Mouse (Mus musculus): ENCODE data around the gene Apbb2. TPM values are rescaled to one million over a fixed set of nuclear protein-coding genes. Genes with fewer than 3 reads are reported as not detected.

The Apbb2 gene
- polyA plus RNA-seq, 1 experiment from 2014 or later = 25.1 TPM

DNA sequence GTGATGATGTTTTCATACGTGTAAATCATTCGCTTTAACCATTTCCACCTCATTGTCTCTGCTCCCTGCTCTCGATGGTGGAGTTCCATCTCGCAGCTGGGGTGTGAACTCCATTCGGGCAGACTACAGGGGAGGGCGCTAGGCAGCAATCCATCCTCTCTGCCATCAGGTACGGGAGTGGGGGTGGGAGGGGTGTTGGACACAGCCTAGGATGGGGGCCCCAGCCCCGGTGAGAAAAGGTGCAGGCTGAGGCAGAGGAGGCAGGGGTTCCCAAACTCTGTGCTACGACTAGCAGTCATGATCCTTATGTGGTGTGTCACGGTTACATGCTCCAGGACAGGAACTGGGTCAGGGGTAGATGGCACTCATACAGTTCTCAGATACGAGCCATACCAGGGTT, 144.4 kb downstream of the Apbb2 start:
- 70% methylated on average over 11 of the region's 11 CpGs for WGBS
- Histone ChIP-seq H3K36me3 (no peaks in the 10 kb centered on the region), H3K9me3 (no peaks in the 10 kb centered on the region), H3K27me3 (ENCODE audit: insufficient read depth, poor library complexity, severe bottlenecking) (no peaks in the 10 kb centered on the region), H3K4me3 (no peak overlapping the region), H3K27ac (peak overlapping the region; percentile 60; the same call in 1 of the 2 replicates), H3K4me1 (peaks cover 27% of the 10 kb centered on the region; the same call in 1 of the 2 replicates)
- DNase-seq (ENCODE audit: low spot score) = no peak

DNA sequence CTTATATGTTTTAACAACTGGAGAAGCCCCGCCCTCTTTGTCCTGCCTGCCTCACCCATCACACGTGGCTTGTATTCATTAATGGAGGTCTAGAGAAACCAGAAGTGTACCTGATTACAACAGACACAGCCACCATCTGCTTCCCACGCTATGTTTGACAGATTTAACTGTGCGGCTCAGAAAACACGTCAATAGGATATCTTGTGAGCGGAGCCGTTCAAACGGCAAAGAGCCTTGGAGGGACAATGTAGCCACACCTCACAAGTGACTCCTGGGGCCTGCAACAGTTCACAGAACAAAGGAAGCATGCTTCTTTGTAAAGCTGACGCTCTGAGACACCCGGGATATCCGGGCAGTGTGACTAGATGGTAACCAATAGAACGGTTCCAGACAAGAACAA, 145.0 kb downstream of the Apbb2 start:
- no peak for DNase-seq (ENCODE audit: low spot score)
- H3K4me3 ChIP-seq = no peak overlapping the region
- H3K27me3 ChIP-seq (ENCODE audit: insufficient read depth, poor library complexity, severe bottlenecking) = no peaks in the 10 kb centered on the region
- H3K9me3 ChIP-seq = no peaks in the 10 kb centered on the region
- H3K27ac ChIP-seq = no peak overlapping the region
- peaks cover 27% of the 10 kb centered on the region; the same call in 1 of the 2 replicates for H3K4me1 ChIP-seq
- WGBS = 54% methylated on average over 12 of the region's 12 CpGs
- H3K36me3 ChIP-seq = no peaks in the 10 kb centered on the region

DNA sequence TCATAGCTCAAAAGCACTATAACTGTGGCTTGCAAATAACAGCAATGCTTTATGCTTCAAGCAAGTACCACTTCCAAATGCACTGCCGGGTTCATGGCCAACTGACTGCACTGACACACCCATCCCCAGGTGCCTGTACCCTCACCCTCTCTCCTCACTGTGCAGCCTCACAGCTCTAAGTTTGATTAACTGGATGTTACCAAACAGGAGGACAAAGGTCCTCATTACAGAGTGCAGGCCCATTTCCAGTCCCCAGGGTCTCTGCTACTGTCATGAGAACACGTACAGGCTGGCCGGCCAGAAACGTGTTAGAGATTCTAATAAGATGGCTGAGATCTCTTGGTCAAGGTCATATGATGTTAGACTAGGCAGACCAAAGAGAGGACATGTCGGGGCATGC, 147.7 kb downstream of the Apbb2 start:
- Histone ChIP-seq H3K36me3 (no peaks in the 10 kb centered on the region), H3K4me1 (peaks cover 16% of the 10 kb centered on the region; the same call in 1 of the 2 replicates), H3K4me3 (no peak overlapping the region), H3K9me3 (no peaks in the 10 kb centered on the region), H3K27me3 (ENCODE audit: insufficient read depth, poor library complexity, severe bottlenecking) (no peaks in the 10 kb centered on the region), H3K27ac (no peak overlapping the region)
- 91% methylated on average over 5 of the region's 5 CpGs for WGBS
- no peak for DNase-seq (ENCODE audit: low spot score)

DNA sequence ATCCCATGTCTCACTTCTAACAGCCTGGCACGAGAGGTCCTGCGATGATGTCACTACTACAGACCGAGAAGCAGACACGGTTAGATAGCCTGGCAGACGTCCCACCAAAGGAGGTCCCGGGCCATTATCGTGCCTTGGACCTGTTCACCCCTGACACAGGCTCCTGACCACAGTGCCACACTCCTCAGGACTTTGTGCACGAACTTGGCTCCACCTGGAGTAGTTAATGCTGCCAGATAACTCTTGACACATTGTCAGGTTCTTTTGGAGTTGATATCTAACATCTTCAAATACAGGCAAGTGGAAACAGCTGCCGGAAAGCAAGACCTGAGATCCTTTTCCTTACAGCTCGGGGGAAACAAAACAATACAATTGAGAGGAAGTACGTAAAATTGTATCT, 148.9 kb downstream of the Apbb2 start:
- no peak for DNase-seq (ENCODE audit: low spot score)
- peaks cover 13% of the 10 kb centered on the region; the same call in 1 of the 2 replicates for H3K4me1 ChIP-seq
- H3K4me3 ChIP-seq = no peak overlapping the region
- 66% methylated on average over 11 of the region's 11 CpGs for WGBS
- no peak overlapping the region for H3K27ac ChIP-seq
- no peaks in the 10 kb centered on the region for H3K27me3 ChIP-seq (ENCODE audit: insufficient read depth, poor library complexity, severe bottlenecking)
- no peaks in the 10 kb centered on the region for H3K36me3 ChIP-seq
- H3K9me3 ChIP-seq = no peaks in the 10 kb centered on the region

DNA sequence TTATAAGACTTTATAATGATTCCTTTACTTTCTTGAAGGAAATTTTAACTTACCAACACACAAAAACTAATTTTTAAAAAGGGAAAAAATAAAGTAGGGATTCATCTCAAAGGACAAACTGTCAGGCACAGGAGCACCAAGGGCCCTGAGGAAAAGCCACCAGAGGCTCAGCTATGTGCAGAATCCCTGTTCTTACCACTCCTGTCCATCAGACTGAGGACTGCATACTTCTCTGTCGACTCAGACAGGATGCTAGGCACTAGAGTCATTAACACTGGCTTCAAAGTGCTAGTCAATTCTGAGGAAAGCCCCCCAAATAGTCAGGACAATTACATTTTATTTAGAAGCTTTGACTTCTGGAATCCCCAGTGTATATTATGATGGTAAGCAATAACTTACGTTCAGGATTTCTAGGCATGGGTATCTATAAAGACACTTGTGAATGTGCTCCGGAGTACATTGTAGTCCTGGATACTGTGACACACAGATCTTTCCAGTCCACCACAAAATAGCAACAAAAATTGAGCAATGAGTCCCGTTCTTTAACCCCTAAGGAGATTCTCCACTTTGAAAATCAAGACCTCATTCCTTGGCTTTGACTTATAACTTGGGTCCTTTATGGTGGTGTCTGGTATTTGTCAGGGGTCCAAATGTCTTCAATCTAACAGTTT, 150.1 kb downstream of the Apbb2 start:
- 0 out of 2 replicates have a peak, but pooled peaks cover 4% of the 10 kb centered on the region for H3K4me1 ChIP-seq
- H3K9me3 ChIP-seq = no peaks in the 10 kb centered on the region
- H3K36me3 ChIP-seq = no peaks in the 10 kb centered on the region
- H3K27ac ChIP-seq = no peak overlapping the region
- H3K4me3 ChIP-seq = no peak overlapping the region
- no peak for DNase-seq (ENCODE audit: low spot score)
- H3K27me3 ChIP-seq (ENCODE audit: insufficient read depth, poor library complexity, severe bottlenecking) = no peaks in the 10 kb centered on the region
- 66% methylated on average over 4 of the region's 4 CpGs for WGBS

DNA sequence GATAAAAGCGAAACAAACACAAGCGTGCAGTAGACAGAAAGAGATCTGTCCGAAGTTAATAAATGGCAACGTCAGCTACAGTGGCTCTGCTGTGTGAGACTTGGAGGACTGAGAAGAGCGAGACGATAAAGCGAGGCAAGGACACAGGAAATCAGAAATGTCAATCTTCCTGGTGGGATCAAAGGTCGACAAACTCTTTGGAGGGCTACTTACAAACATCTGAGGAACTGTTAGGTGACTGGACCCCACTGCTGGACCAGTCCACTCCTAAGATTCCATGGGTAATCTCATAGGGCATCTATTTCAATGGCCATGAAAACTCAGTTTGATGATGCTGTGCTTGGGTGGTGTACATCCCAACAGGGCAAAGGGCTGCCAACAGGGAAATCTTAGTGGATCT, 155.9 kb downstream of the Apbb2 start:
- no peaks in the 10 kb centered on the region for H3K9me3 ChIP-seq
- no peak for DNase-seq (ENCODE audit: low spot score)
- H3K4me3 ChIP-seq = no peak overlapping the region
- H3K27ac ChIP-seq = no peak overlapping the region
- H3K27me3 ChIP-seq (ENCODE audit: insufficient read depth, poor library complexity, severe bottlenecking) = no peaks in the 10 kb centered on the region
- peaks cover 9% of the 10 kb centered on the region for H3K4me1 ChIP-seq
- H3K36me3 ChIP-seq = peaks cover 5% of the 10 kb centered on the region
- 78% methylated on average over 8 of the region's 8 CpGs for WGBS

DNA sequence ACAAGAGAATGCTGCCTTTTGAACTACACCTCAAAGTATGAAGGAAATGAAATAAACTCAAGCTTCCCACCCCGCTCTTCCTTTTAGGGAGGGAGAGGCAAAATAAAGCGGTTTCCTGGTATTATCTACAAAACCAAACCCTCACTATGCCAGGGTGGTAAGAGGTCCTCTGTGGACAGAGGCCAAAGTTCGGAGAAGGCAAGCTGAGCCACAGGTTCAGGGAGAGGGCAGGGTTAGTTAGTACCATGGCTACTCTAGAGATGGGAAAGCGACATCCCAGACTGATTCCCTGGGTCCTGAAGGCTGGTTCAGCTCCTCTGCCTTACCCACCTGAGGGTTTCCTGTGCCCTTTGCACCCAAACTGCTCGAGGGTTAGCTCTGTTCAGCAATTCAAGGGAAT, 159.7 kb downstream of the Apbb2 start:
- WGBS = 67% methylated on average over 5 of the region's 5 CpGs
- peaks cover 14% of the 10 kb centered on the region for H3K4me1 ChIP-seq
- no peak overlapping the region for H3K4me3 ChIP-seq
- H3K36me3 ChIP-seq = peaks cover 5% of the 10 kb centered on the region
- H3K9me3 ChIP-seq = no peaks in the 10 kb centered on the region
- no peak overlapping the region for H3K27ac ChIP-seq
- no peaks in the 10 kb centered on the region for H3K27me3 ChIP-seq (ENCODE audit: insufficient read depth, poor library complexity, severe bottlenecking)
- no peak for DNase-seq (ENCODE audit: low spot score)

DNA sequence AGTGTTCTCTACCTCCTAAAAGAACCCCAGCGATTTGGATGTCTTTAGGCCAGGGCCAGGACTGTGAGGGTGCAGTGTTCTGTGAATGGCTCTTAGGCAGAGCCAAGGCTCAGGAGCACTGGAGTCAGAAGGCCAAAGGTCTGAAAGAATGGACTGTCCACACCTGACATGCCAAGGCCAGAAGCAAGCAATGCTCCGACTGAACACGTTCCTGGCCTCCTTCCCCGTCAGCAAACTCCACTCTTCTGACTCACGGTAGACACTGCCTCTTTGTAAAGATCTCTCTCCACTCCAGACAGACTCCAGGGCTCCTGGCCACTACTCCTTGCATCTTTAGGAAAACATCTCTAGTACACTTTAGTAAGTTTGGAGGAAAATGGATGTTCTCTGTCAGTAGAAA, 163.3 kb downstream of the Apbb2 start:
- Histone ChIP-seq H3K27me3 (ENCODE audit: insufficient read depth, poor library complexity, severe bottlenecking) (no peaks in the 10 kb centered on the region), H3K4me1 (peaks cover 19% of the 10 kb centered on the region)
- 78% methylated on average over 5 of the region's 5 CpGs for WGBS

DNA sequence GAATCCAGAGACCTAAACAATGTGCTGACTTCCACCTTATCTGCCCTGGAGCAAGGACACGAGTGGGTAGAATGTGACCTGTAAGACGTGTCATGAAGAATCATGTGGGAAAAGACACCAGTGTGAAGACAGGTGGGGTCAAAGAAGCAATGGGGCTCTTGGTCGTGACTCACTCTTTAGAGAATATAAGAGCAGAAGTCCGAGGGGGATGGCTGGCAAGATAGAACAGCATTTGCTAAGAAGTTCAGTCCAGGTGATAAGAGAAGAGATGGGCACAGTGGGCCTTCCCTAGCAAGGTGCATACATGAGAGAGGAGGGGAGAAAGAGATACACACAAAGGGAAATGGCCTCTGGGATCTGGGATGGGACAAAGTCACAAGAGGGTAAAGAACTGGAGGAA, 163.8 kb downstream of the Apbb2 start:
- WGBS = 75% methylated on average over 4 of the region's 4 CpGs
- peaks cover 19% of the 10 kb centered on the region for H3K4me1 ChIP-seq
- no peak overlapping the region for H3K4me3 ChIP-seq
- peaks cover 10% of the 10 kb centered on the region; the same call in 1 of the 2 replicates for H3K36me3 ChIP-seq
- no peaks in the 10 kb centered on the region for H3K9me3 ChIP-seq
- no peaks in the 10 kb centered on the region for H3K27me3 ChIP-seq (ENCODE audit: insufficient read depth, poor library complexity, severe bottlenecking)
- H3K27ac ChIP-seq = no peak overlapping the region
- DNase-seq (ENCODE audit: low spot score) = no peak

More for the DNA sequence above, 163.3 kb downstream of the Apbb2 start:
- no peak for DNase-seq (ENCODE audit: low spot score)
- Histone ChIP-seq H3K36me3 (peaks cover 10% of the 10 kb centered on the region; the same call in 1 of the 2 replicates), H3K4me3 (no peak overlapping the region), H3K9me3 (no peaks in the 10 kb centered on the region), H3K27ac (no peak overlapping the region)

DNA sequence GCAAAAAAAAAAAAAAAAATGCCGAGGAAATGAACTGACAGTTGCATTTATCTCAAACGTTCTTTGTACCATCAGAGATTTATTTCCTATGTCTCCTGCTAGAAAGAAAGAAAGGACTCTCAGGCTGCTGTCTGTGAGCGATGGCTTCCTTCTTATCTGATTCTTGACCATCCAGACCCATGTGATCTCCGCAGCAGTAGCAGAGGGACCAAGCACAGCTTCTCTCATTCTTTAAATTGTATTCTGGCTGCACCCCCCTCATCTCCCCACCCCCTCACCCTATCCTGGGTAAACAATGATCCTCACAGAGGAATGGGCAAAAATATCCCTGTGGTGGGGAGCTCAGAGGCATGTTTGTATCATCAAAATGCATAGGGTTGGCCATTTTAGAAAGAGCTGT, 165.5 kb downstream of the Apbb2 start:
- Histone ChIP-seq H3K36me3 (peaks cover 10% of the 10 kb centered on the region; the same call in 1 of the 2 replicates), H3K4me1 (peaks cover 15% of the 10 kb centered on the region), H3K27ac (no peak overlapping the region), H3K27me3 (ENCODE audit: insufficient read depth, poor library complexity, severe bottlenecking) (no peaks in the 10 kb centered on the region), H3K9me3 (no peaks in the 10 kb centered on the region), H3K4me3 (no peak overlapping the region)
- WGBS = 28% methylated on average over 4 of the region's 4 CpGs
- no peak for DNase-seq (ENCODE audit: low spot score)

DNA sequence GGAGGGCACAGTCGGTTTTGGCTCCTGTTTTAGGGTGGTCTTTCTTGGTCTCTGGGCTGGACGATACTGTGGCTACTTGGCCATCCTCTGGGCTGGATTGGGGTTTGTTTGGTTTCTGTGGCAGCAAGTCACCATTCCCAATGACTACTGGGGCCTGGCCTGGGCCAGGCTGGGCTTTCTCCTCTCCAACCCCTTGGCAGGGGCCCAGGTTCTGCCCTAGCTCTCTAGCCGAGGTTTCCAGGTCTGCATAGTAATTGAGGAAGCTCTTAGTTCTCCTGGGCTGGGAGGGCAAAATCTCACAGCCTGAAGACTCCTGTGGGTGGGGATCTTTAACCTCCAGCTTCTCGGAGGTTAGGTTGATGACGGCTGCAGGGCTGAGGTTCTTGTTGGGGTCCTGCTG, 167.0 kb downstream of the Apbb2 start:
- Histone ChIP-seq H3K4me3 (no peak overlapping the region), H3K9me3 (no peaks in the 10 kb centered on the region), H3K27me3 (ENCODE audit: insufficient read depth, poor library complexity, severe bottlenecking) (no peaks in the 10 kb centered on the region), H3K27ac (no peak overlapping the region), H3K36me3 (peaks cover 10% of the 10 kb centered on the region; the same call in 1 of the 2 replicates), H3K4me1 (peaks cover 9% of the 10 kb centered on the region; the same call in 1 of the 2 replicates)
- DNase-seq (ENCODE audit: low spot score) = no peak
- WGBS = 78% methylated on average over 5 of the region's 5 CpGs

DNA sequence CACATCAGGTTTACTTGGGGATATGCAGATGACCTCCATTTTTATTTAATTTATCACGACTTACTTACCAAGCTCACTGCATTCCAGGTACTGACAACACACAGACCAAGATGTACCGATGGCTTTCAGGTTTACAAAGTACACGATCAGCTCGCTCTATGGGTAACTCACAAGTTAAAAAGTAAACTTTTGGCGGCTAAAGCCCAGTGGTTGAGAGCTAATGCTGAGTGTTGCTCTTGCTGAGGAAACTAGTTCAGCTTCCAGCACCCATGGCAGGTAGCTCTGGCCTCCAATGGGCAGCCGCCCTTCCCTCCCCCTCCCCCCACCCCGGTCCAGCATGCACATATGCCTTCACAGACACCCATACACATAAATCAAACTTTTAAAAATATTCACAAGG, 173.1 kb downstream of the Apbb2 start:
- Histone ChIP-seq H3K9me3 (no peaks in the 10 kb centered on the region), H3K36me3 (no peaks in the 10 kb centered on the region), H3K4me1 (0 out of 2 replicates have a peak, but pooled peaks cover 2% of the 10 kb centered on the region), H3K27me3 (ENCODE audit: insufficient read depth, poor library complexity, severe bottlenecking) (no peaks in the 10 kb centered on the region), H3K27ac (no peak overlapping the region), H3K4me3 (no peak overlapping the region)
- DNase-seq (ENCODE audit: low spot score) = no peak
- 82% methylated on average over 7 of the region's 7 CpGs for WGBS

DNA sequence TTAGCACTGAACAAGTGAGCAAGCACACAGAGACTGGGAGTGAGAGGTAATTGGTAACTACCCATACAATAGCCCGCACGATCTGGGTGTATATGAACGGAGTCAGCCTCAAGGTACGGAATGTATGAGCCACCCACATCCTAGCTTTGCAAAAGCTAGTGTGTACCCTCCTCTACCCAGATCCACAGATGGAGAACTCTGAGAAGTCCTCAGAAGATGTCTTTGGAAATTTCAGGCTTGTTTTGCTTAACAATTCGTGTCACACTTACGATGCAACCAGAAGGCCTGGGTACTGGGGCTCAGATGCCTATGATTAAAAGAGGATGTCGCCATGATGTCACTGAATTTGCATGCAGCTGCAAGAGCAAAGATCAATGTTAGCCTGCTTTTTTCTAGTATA, 176.3 kb downstream of the Apbb2 start:
- no peak for DNase-seq (ENCODE audit: low spot score)
- Histone ChIP-seq H3K9me3 (no peaks in the 10 kb centered on the region), H3K4me3 (no peak overlapping the region), H3K4me1 (peaks cover 6% of the 10 kb centered on the region; the same call in 1 of the 2 replicates), H3K27me3 (ENCODE audit: insufficient read depth, poor library complexity, severe bottlenecking) (no peaks in the 10 kb centered on the region), H3K27ac (no peak overlapping the region), H3K36me3 (no peaks in the 10 kb centered on the region)
- 91% methylated on average over 7 of the region's 7 CpGs for WGBS

Measured in heart, embryonic 10.5 days (tissue).